Mouse (Mus musculus) bone marrow macrophage, adult 2 months (primary cell): ENCODE measurements around the gene Plekhf1. TPM values are rescaled to one million over a fixed set of nuclear protein-coding genes. Genes with fewer than 3 reads are reported as not detected.

ENCODE experiments used
- H3K27ac ChIP-seq: 2 replicates; pipeline ENCODE4 v1.5.1; 2012; ENCODE audit warnings: low read depth, low read length; ENCODE audit not compliant: insufficient read depth
- H3K4me1 ChIP-seq: 2 replicates; pipeline ENCODE4 v1.6.1; 2012; ENCODE audit warnings: low read length; ENCODE audit not compliant: control insufficient read depth, insufficient read depth
- H3K4me3 ChIP-seq: 2 replicates; pipeline ENCODE4 v1.5.1; 2012; ENCODE audit warnings: mild to moderate bottlenecking, low read length, moderate library complexity; ENCODE audit not compliant: insufficient read depth
- CTCF ChIP-seq: IDR thresholded peaks from 2 replicates; pipeline ENCODE4 v1.5.1; 2012; ENCODE audit warnings: low read depth, mild to moderate bottlenecking, low read length, moderate library complexity
- POLR2A ChIP-seq: IDR thresholded peaks from 2 replicates; pipeline ENCODE4 v1.6.1; 2012; ENCODE audit warnings: mild to moderate bottlenecking, low read depth, low read length, borderline replicate concordance
- polyA plus RNA-seq: library from polyadenylated mRNA; stranded (reverse); fragments of >200 nt; gene quantifications from 2 replicates; pipeline ENCODE4 v1.2.4, GENCODE M21; 2012; ENCODE audit not compliant: missing spikeins, insufficient read depth, insufficient read length

Gene Plekhf1
- polyA plus RNA-seq, 1 experiment, result 0.99 TPM

DNA sequence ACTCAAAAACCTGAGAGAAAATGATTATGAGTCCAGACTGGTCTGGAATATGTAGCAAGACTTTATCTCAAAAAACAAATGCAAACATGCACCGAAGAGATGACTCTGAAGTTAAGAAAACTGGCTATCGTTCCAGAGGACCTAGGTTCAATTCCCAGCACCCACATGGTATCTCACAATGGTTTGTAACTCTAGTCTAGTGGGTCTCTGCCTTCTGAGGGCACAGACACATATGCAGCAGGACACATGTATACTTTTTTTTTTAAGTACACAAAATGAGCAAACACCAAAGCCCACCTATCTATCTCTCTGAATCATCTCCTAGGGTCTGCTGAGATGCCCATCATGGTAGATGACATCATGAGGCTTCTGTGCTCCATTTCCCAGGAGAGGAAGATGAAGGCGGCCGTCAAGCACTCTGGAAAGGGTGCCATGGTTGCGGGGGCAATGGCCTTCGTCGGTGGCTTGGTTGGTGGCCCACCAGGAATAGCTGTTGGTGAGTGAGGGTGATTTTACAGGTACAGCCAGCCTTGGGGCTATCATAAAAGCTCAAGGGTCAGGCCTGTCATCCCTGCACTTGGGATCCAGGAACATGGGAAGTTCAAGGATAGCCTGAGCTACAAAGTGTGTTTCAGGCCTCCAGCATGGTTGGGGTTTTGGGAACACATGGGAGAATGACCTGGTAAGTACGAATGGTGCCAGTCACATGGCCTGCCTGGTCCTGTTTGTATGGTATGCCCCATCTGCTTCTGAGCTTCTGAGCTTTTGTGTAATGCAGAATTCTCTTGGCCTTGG, 39.3 kb downstream of the Plekhf1 start:
- H3K4me3 ChIP-seq, result no peak overlapping the region
- H3K27ac ChIP-seq, result peak overlapping the region; percentile 71
- no peak for TF ChIP-seq POLR2A
- no peak for TF ChIP-seq CTCF
- H3K4me1 ChIP-seq, result peaks cover 46% of the 10 kb centered on the region

DNA sequence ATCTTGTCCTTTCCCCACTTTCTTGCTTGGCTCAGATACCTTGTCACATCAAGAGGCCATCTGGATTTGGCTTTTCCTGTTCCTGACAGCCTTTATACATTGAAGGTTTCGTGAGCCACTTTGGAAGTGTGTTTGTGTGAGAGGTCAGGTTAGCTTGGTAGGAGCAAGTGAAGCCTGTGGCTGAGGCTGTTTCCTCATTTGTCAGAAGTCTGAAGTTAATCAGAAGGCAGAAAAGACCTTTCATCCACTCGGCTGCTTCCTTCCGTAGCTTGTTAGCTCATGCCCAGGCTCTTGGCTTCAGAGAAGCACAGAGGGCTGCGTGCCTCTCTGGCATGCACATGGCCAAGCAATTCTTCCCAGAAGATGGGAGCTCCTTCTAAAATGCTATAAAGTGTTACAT, 40.0 kb downstream of the Plekhf1 start:
- Histone ChIP-seq H3K4me3 (no peak overlapping the region), H3K27ac (peak overlapping the region; percentile 62), H3K4me1 (peaks cover 48% of the 10 kb centered on the region)
- no peak for TF ChIP-seq CTCF
- TF ChIP-seq POLR2A, result no peak

DNA sequence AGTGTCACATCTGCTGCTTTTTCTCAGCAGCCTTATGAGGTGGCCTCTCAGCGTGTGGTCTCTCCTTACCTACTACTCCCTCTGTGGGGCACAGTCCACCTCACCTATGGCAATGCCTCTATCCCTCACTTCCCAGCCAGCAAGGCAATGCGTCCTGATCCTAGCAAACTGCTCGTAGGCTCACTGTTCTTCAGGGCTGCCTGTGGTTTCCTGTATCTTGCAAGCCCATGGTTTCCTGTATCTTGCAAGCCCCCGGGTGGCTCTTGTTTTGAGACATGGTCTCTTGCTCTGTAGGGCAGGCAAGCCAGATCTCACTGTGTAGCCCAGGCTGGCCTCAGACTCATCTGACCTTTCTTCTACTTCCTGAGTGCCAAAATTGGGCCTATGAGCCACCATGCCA, 41.0 kb downstream of the Plekhf1 start:
- Histone ChIP-seq H3K4me1 (peaks cover 56% of the 10 kb centered on the region), H3K27ac (peak overlapping the region; percentile 26), H3K4me3 (no peak overlapping the region)
- TF ChIP-seq POLR2A (no peak), CTCF (no peak)

DNA sequence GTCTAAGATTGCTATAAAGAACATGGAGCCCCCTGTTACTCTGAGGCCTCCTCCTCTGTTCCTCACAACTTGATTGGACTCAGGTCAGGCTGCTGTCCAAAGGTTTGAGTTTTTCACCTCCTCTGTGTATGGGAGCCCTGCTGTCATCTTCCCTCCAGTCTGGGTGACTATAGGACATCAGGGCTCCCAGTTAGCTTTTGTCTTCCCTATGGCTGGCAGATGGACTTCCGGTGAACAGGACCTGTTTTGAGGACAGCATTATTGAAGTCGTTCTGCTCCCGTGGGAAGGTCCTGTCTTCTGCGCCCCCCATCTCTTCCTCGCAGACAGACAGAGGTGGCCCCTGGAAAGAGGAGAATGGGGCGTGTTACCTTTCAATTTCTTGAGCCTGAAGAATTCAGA, 43.0 kb downstream of the Plekhf1 start:
- H3K4me1 ChIP-seq, result peaks cover 60% of the 10 kb centered on the region
- no peak for TF ChIP-seq POLR2A
- no peak for TF ChIP-seq CTCF
- no peak overlapping the region for H3K27ac ChIP-seq
- no peak overlapping the region for H3K4me3 ChIP-seq

DNA sequence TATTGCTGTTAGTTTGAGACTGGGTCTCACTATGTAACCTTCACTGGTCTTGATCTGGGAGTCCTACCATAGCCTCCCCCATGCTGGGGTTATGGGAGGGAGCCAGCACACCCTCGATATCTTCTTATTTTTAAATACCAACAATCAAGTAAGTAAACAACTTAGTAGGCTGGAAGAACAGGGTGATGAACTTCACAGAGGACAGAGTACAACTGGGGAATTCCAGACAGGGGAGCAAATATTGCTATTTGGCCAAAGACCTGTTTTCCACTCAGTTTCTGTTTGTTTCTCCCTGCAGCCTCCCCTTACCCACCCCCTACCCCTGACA, 43.4 kb downstream of the Plekhf1 start:
- H3K27ac ChIP-seq, result no peak overlapping the region
- H3K4me1 ChIP-seq, result peaks cover 58% of the 10 kb centered on the region
- TF ChIP-seq POLR2A, result no peak
- no peak for TF ChIP-seq CTCF
- H3K4me3 ChIP-seq, result peak overlapping the region; percentile 70

DNA sequence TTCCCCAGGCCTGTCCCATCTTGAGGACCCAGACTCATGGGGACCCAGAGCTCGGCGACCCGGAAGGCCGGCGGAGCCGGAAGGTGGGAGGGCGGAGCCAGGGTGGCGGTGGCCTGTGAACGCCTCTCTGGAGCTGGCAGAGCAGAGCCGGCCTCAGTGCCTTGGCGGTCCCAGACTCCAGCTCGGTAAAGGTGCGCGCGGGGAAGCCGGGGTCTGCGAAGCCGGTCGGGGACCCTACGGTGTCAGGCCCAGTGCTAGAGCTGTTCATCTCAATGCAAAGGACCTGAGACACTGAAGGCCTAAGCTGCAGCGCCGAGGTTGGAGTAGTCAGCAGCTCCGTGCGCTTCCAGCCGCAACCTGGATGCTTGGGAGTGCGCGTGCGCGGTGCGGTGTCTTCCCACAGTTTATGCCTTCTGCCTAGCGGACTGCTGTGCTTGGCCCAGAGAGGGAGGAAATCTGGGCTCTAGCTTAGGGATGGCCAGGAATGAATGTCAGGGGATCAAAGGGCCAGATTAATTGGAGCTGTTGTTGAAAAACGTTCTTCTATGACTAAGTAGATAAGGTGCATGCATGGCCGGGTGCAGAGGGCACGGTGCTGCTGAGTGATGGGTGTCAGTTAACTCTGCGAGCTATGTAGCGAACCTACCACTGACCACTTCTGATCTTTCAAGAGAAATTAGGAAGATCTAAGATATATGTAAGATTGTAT, 44.0 kb downstream of the Plekhf1 start:
- peaks cover 53% of the 10 kb centered on the region for H3K4me1 ChIP-seq
- no peak for TF ChIP-seq POLR2A
- TF ChIP-seq CTCF, result no peak
- peak overlapping the region; percentile 39 for H3K27ac ChIP-seq
- H3K4me3 ChIP-seq, result peak overlapping the region; percentile 70

DNA sequence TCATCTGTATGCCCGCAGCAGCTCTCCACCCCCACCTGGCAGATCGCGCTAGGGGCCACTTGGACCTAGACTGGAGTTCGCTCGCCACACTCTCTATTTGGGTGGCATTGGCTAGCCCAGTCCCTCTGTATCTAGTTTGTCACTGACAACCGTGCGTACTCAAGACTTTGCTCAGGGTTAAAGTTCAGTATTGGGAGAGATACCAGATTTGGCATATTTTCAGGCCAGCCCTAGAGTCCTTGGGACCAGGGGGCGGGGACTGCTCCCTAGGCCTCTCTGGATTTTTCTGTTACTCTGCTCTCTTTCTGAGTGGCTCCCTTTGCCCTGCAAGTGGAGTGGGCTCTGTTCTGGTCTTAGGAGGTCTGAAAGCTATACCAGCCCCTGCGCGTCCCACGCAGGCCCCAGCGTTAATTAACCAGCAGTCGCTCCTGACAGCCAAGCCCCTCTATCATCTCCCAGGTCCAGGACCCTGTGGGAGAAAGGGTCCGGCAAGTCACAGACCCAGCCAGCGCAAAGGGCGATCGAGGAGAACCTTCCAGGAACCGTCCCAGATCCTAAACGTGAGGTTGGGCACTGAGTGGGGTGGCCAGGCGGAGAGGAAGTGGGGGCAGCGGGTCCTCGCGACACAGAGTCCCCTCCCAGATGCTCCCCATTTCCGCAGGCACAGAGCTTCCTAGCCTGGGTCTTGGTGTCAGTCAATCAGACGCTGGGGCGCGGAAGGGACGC, 44.7 kb downstream of the Plekhf1 start, which contains the start of gene 1600014C10Rik:
Gene 1600014C10Rik (plus strand): TSS at position 256 of the 726 bp plus-strand sequence.
- no peak for TF ChIP-seq CTCF
- no peak for TF ChIP-seq POLR2A
- H3K4me3 ChIP-seq, result peak within 1 kb of the TSS; percentile 70
- H3K4me1 ChIP-seq, result peaks cover 46% of the 10 kb centered on the region
- peak within 1 kb of the TSS; percentile 39 for H3K27ac ChIP-seq

DNA sequence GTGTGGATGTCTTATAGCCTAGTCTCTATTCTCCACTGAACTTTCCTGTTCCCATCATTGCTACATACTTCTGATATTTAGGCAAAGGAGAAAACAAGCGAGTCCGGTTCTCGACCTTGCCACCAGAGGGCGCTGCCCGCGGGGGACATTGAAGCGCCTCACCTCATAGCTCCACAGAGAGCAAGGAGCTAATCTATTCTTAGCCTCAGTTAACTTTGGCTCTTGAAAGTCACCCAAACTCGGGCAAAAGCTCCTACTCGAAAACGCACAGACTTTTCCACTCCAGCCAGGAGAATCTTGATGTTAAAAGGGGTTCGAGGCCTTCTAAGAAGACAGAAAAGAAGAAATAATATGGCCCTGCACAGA, 45.2 kb downstream of the Plekhf1 start:
- Histone ChIP-seq H3K4me1 (peaks cover 42% of the 10 kb centered on the region), H3K27ac (peak overlapping the region; percentile 39), H3K4me3 (peak overlapping the region; percentile 70; the same call in 1 of the 2 replicates)
- TF ChIP-seq CTCF, result peak; percentile 96
- no peak for TF ChIP-seq POLR2A

DNA sequence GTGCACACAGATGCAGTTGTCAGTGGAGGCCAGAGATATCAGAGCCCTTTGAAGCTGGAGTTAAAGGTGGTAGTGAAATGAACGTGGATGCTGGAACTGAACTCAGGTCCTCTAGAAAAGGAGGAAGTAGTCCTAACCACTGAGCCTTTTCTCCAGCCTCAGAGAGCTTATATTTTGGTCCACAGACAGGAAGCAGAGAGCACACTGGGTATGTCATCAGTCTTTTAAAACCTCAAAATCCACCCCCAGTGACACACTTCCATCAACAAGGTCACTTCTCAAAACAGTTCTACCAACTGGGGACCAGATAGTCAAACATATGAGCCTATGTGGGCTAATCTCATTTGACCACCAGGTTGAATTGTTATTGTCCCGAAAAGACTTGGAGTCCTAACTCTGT, 46.5 kb downstream of the Plekhf1 start:
- TF ChIP-seq CTCF (no peak), POLR2A (no peak)

DNA sequence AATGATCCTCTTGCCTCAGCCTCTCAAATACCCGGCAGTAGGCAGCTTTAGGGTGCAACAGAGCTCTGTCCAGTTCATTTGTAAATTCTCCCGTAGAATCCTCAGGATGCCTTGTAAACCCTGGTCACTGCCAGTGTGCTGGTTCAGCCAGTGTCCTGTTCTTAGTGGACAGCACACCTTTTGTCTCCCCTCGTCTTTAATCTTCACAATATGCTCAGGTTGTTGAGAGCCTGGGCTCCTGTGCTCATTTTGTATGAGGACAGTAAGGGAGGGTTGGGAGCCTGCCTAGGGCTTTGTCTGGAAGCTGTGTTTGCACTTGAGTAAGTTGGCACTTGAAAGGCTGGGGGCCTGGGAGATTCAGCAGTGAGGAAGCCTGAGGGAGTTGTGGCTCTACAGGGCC, 47.9 kb downstream of the Plekhf1 start:
- Histone ChIP-seq H3K4me1 (peaks cover 20% of the 10 kb centered on the region), H3K4me3 (no peak overlapping the region), H3K27ac (no peak overlapping the region)
- TF ChIP-seq POLR2A, result no peak
- no peak for TF ChIP-seq CTCF

More for the DNA sequence above, 46.5 kb downstream of the Plekhf1 start:
- Histone ChIP-seq H3K27ac (no peak overlapping the region; the same call in 1 of the 2 replicates), H3K4me1 (peaks cover 30% of the 10 kb centered on the region), H3K4me3 (no peak overlapping the region)
